Mouse (Mus musculus) neural tube, embryonic 12.5 days (tissue): ENCODE results near the gene Agmo. TPM values are rescaled to one million over a fixed set of nuclear protein-coding genes. Genes with fewer than 3 reads are reported as not detected.
A peak's percentile ranks its signal among the peaks of the same experiment; 100 is the strongest.

Experiments
- ATAC-seq: fragments of 200-750 bp; cut with Nextera tagmentation; 2 replicates; pipeline ENCODE4 v1.8.0; 2017; ENCODE audit warnings: low read depth, mild to moderate bottlenecking, moderate TSS enrichment, moderate library complexity; ENCODE audit not compliant: low FRiP score
- H3K27ac ChIP-seq: fragments of 300-500 bp; sonication (generic); 2 replicates; pipeline ENCODE4 v1.5.1; 2016
- H3K27me3 ChIP-seq: fragments of 300-500 bp; sonication (generic); replicated peaks from 2 replicates; pipeline ENCODE4 v1.6.1; 2016; ENCODE audit warnings: mild to moderate bottlenecking
- H3K36me3 ChIP-seq: fragments of 300-500 bp; sonication (generic); 2 replicates; pipeline ENCODE4 v1.6.1; 2016; ENCODE audit warnings: mild to moderate bottlenecking
- H3K4me1 ChIP-seq: fragments of 300-500 bp; sonication (generic); 2 replicates; pipeline ENCODE4 v1.6.1; 2016
- H3K4me2 ChIP-seq: fragments of 300-500 bp; sonication (generic); replicated peaks from 2 replicates; pipeline ENCODE4 v1.6.1; 2016; ENCODE audit warnings: mild to moderate bottlenecking
- H3K4me3 ChIP-seq: fragments of 300-500 bp; sonication (generic); 2 replicates; pipeline ENCODE4 v1.5.1; 2016
- H3K9ac ChIP-seq: fragments of 300-500 bp; sonication (generic); 2 replicates; pipeline ENCODE4 v1.6.1; 2016; ENCODE audit warnings: mild to moderate bottlenecking
- H3K9me3 ChIP-seq: fragments of 300-500 bp; sonication (generic); 2 replicates; pipeline ENCODE4 v1.6.1; 2016; ENCODE audit warnings: mild to moderate bottlenecking
- WGBS: fragments of 180-500 bp; shearing (Covaris S2); methylation state at CpG from one replicate; pipeline ENCODE4 v1.1.7; 2016; 5-methylcytosine and 5-hydroxymethylcytosine counted together
- polyA plus RNA-seq: library from polyadenylated mRNA; unstranded; fragments of >200 nt; fragmentation: Nextera tagmentation; extraction: Ambion mirVana; gene quantifications from 2 replicates; pipeline ENCODE4 v1.2.1, GENCODE M21; 2016

The Agmo gene
- polyA plus RNA-seq, 1 experiment from 2014 or later = 1.3 TPM

GRCm38 (mm10) chr12:37445255-37445654, 203.8 kb downstream of the Agmo start:
- Histone ChIP-seq H3K4me1 (no peaks in the 10 kb centered on the region), H3K9me3 (no peaks in the 10 kb centered on the region), H3K9ac (no peak overlapping the region), H3K4me3 (no peak overlapping the region), H3K27me3 (no peaks in the 10 kb centered on the region), H3K27ac (no peak overlapping the region), H3K36me3 (no peaks in the 10 kb centered on the region), H3K4me2 (no peak overlapping the region)
- 64% methylated on average over 9 of the region's 9 CpGs for WGBS
- no peak for ATAC-seq

GRCm38 (mm10) chr12:37449597-37449996, 208.2 kb downstream of the Agmo start:
- ATAC-seq = peak; percentile 64; the same call in 1 of the 2 replicates
- H3K9ac ChIP-seq = no peak overlapping the region

GRCm38 (mm10) chr12:37450366-37451156, 209.1 kb downstream of the Agmo start:
- no peaks in the 10 kb centered on the region for H3K4me1 ChIP-seq
- ATAC-seq = peak; percentile 79
- 14% methylated on average over 6 of the region's 6 CpGs for WGBS

More at GRCm38 (mm10) chr12:37449597-37449996, 208.2 kb downstream of the Agmo start:
- Histone ChIP-seq H3K36me3 (no peaks in the 10 kb centered on the region), H3K4me1 (no peaks in the 10 kb centered on the region), H3K9me3 (no peaks in the 10 kb centered on the region), H3K4me3 (no peak overlapping the region), H3K27me3 (no peaks in the 10 kb centered on the region), H3K4me2 (no peak overlapping the region), H3K27ac (no peak overlapping the region)
- WGBS = 39% methylated on average over 2 of the region's 2 CpGs

GRCm38 (mm10) chr12:37471631-37472030, 230.2 kb downstream of the Agmo start:
- Histone ChIP-seq H3K4me3 (no peak overlapping the region), H3K4me2 (no peak overlapping the region), H3K9me3 (no peaks in the 10 kb centered on the region), H3K27ac (no peak overlapping the region), H3K4me1 (no peaks in the 10 kb centered on the region), H3K36me3 (no peaks in the 10 kb centered on the region), H3K27me3 (no peaks in the 10 kb centered on the region), H3K9ac (no peak overlapping the region)
- WGBS = 75% methylated on average over 5 of the region's 5 CpGs
- no peak for ATAC-seq

More at GRCm38 (mm10) chr12:37450366-37451156, 209.1 kb downstream of the Agmo start:
- Histone ChIP-seq H3K4me2 (no peak overlapping the region), H3K4me3 (no peak overlapping the region), H3K9me3 (no peaks in the 10 kb centered on the region), H3K27me3 (no peaks in the 10 kb centered on the region), H3K27ac (no peak overlapping the region), H3K36me3 (no peaks in the 10 kb centered on the region), H3K9ac (no peak overlapping the region)

- Histone ChIP-seq H3K4me2 (no peak overlapping the region), H3K36me3 (no peaks in the 10 kb centered on the region), H3K27me3 (no peaks in the 10 kb centered on the region), H3K9ac (no peak overlapping the region), H3K9me3 (no peaks in the 10 kb centered on the region), H3K4me3 (no peak overlapping the region), H3K4me1 (no peaks in the 10 kb centered on the region), H3K27ac (no peak overlapping the region)
- WGBS = 96% methylated on average over 2 of the region's 2 CpGs
- no peak for ATAC-seq
These were observed 235.4 kb downstream of the Agmo start for GRCm38 (mm10) chr12:37476849-37477248.

GRCm38 (mm10) chr12:37487991-37488390, 246.6 kb downstream of the Agmo start:
- no peaks in the 10 kb centered on the region for H3K27me3 ChIP-seq
- H3K9ac ChIP-seq = no peak overlapping the region
- WGBS = 88% methylated on average over 3 of the region's 3 CpGs
- H3K9me3 ChIP-seq = no peaks in the 10 kb centered on the region
- H3K4me2 ChIP-seq = no peak overlapping the region
- no peak overlapping the region for H3K27ac ChIP-seq
- no peak overlapping the region for H3K4me3 ChIP-seq
- no peaks in the 10 kb centered on the region for H3K36me3 ChIP-seq
- H3K4me1 ChIP-seq = no peaks in the 10 kb centered on the region
- ATAC-seq = no peak

GRCm38 (mm10) chr12:37498871-37499270, 257.4 kb downstream of the Agmo start:
- no peak for ATAC-seq
- Histone ChIP-seq H3K9ac (no peak overlapping the region), H3K4me2 (no peak overlapping the region), H3K4me1 (no peaks in the 10 kb centered on the region), H3K27me3 (no peaks in the 10 kb centered on the region), H3K9me3 (no peaks in the 10 kb centered on the region), H3K36me3 (no peaks in the 10 kb centered on the region), H3K4me3 (no peak overlapping the region), H3K27ac (no peak overlapping the region)
- 84% methylated on average over 3 of the region's 3 CpGs for WGBS

GRCm38 (mm10) chr12:37507406-37507805, 266.0 kb downstream of the Agmo start:
- H3K27me3 ChIP-seq = no peaks in the 10 kb centered on the region
- H3K9ac ChIP-seq = no peak overlapping the region
- H3K4me2 ChIP-seq = no peak overlapping the region
- peak; percentile 74; the same call in 1 of the 2 replicates for ATAC-seq
- no peaks in the 10 kb centered on the region for H3K36me3 ChIP-seq
- no peaks in the 10 kb centered on the region for H3K9me3 ChIP-seq
- H3K27ac ChIP-seq = no peak overlapping the region
- H3K4me1 ChIP-seq = no peaks in the 10 kb centered on the region
- no peak overlapping the region for H3K4me3 ChIP-seq
- WGBS = 69% methylated on average over 1 of the region's 1 CpGs

- Histone ChIP-seq H3K36me3 (no peaks in the 10 kb centered on the region), H3K27ac (no peak overlapping the region)
These were observed 266.4 kb downstream of the Agmo start for GRCm38 (mm10) chr12:37507826-37508225.

GRCm38 (mm10) chr12:37521772-37522171, 280.3 kb downstream of the Agmo start:
- no peaks in the 10 kb centered on the region for H3K4me1 ChIP-seq
- ATAC-seq = no peak
- 0 out of 2 replicates have a peak, but pooled peaks cover 8% of the 10 kb centered on the region for H3K9me3 ChIP-seq
- 91% methylated on average over 1 of the region's 1 CpGs for WGBS
- H3K4me3 ChIP-seq = no peak overlapping the region
- H3K27ac ChIP-seq = no peak overlapping the region
- no peaks in the 10 kb centered on the region for H3K27me3 ChIP-seq
- no peaks in the 10 kb centered on the region for H3K36me3 ChIP-seq
- no peak overlapping the region for H3K9ac ChIP-seq
- no peak overlapping the region for H3K4me2 ChIP-seq

More at GRCm38 (mm10) chr12:37507826-37508225, 266.4 kb downstream of the Agmo start:
- WGBS = 64% methylated on average over 2 of the region's 2 CpGs
- Histone ChIP-seq H3K4me1 (no peaks in the 10 kb centered on the region), H3K4me3 (no peak overlapping the region), H3K9ac (no peak overlapping the region), H3K9me3 (no peaks in the 10 kb centered on the region), H3K4me2 (no peak overlapping the region), H3K27me3 (no peaks in the 10 kb centered on the region)
- no peak for ATAC-seq

GRCm38 (mm10) chr12:37524662-37525061, 283.2 kb downstream of the Agmo start:
- Histone ChIP-seq H3K4me3 (no peak overlapping the region), H3K4me1 (no peaks in the 10 kb centered on the region), H3K27ac (no peak overlapping the region), H3K4me2 (no peak overlapping the region), H3K36me3 (no peaks in the 10 kb centered on the region), H3K27me3 (no peaks in the 10 kb centered on the region), H3K9ac (no peak overlapping the region), H3K9me3 (0 out of 2 replicates have a peak, but pooled peaks cover 8% of the 10 kb centered on the region)
- WGBS = 89% methylated on average over 3 of the region's 3 CpGs
- ATAC-seq = no peak

- ATAC-seq = peak; percentile 37; the same call in 1 of the 2 replicates
- H3K9me3 ChIP-seq = no peaks in the 10 kb centered on the region
- no peak overlapping the region for H3K9ac ChIP-seq
- H3K4me3 ChIP-seq = no peak overlapping the region
- no peaks in the 10 kb centered on the region for H3K4me1 ChIP-seq
- no peaks in the 10 kb centered on the region for H3K27me3 ChIP-seq
- H3K36me3 ChIP-seq = no peaks in the 10 kb centered on the region
- H3K27ac ChIP-seq = no peak overlapping the region
- 47% methylated on average over 1 of the region's 1 CpGs for WGBS
- H3K4me2 ChIP-seq = no peak overlapping the region
These were observed 299.6 kb downstream of the Agmo start for GRCm38 (mm10) chr12:37540994-37541393.

GRCm38 (mm10) chr12:37558284-37558683, 316.8 kb downstream of the Agmo start:
- Histone ChIP-seq H3K9ac (no peak overlapping the region), H3K4me1 (no peaks in the 10 kb centered on the region), H3K36me3 (no peaks in the 10 kb centered on the region), H3K4me3 (no peak overlapping the region), H3K4me2 (no peak overlapping the region), H3K9me3 (no peaks in the 10 kb centered on the region), H3K27me3 (no peaks in the 10 kb centered on the region), H3K27ac (no peak overlapping the region)
- 72% methylated on average over 1 of the region's 1 CpGs for WGBS
- ATAC-seq = no peak
